Mouse (Mus musculus) left cerebral cortex, postnatal 25 days (tissue): ENCODE results near the gene Zfp735. TPM values are rescaled to one million over a fixed set of nuclear protein-coding genes. Genes with fewer than 3 reads are reported as not detected.

Experiments
- DNase-seq, 2 experiments: peaks; one replicate each; pipeline ENCODE4 v3.0.0; 2022; ENCODE audit warnings: low spot score in 2 of 2, mixed read lengths in 1 of 2
- intact Hi-C: fragments of 180-260 bp; cut with DNase I; formaldehyde crosslinking; loops from one replicate; pipeline ENCODE4 v1.15.1; 2025
- total RNA-seq, 2 experiments: library from RNA; stranded (reverse); gene quantifications; 2 replicates each; pipeline ENCODE4 v1.2.3; 2021

Gene Zfp735
- not detected for total RNA-seq

- DNase-seq = no peak
- intact Hi-C loops = no loop called here
Measured at GRCm38 (mm10) chr11:73688478-73688877, at the start of gene Zfp735. TSS of gene Zfp735 (plus strand) at chr11:73688778.

DNA sequence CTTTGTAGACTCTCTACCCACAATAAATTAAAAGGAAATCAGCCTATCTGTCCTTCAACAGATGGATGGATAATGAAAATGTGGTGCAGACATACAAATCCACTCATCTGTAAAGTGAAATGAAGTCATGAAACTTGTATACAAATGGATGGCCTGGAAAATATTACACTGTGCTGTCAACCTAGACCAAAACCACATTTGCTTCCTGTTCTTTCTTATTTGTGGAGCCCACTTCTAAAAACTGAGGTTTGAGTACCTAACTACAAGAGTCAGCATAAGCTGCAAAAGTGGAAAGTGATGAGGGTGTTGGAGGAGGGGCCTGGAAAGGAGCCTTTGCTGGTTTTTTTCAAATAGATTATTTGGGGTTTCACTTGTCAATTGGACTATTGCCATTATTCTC, 70.5 kb downstream of the Zfp735 start:
- intact Hi-C loops = no loop called here

More for the DNA sequence above, 70.5 kb downstream of the Zfp735 start:
- no peak for DNase-seq

Other genes with a start within 250 kb of the Zfp735 start
- gene Olfr380, start 231.3 kb upstream of the Zfp735 start, total RNA-seq = not detected
- not detected for gene Olfr381, start 197.2 kb upstream of the Zfp735 start, total RNA-seq
- gene Olfr382, start 171.6 kb upstream of the Zfp735 start, total RNA-seq = not detected
- not detected for gene Olfr385, start 95.8 kb upstream of the Zfp735 start, total RNA-seq
- not detected for gene Olfr384, start 90.2 kb upstream of the Zfp735 start, total RNA-seq
- not detected for gene Olfr389, start 91.9 kb downstream of the Zfp735 start, total RNA-seq
- gene Olfr390, start 94.2 kb downstream of the Zfp735 start, total RNA-seq = not detected
- not detected for gene Olfr391-ps, start 114.3 kb downstream of the Zfp735 start, total RNA-seq
- gene Olfr392, start 128.3 kb downstream of the Zfp735 start, total RNA-seq = not detected
- gene Olfr393, start 162.7 kb downstream of the Zfp735 start, total RNA-seq = not detected
- not detected for gene Olfr394, start 202.0 kb downstream of the Zfp735 start, total RNA-seq
- gene Olfr395, start 220.5 kb downstream of the Zfp735 start, total RNA-seq = not detected
- not detected for gene Olfr23, start 247.9 kb downstream of the Zfp735 start, total RNA-seq